34 mouse cellular contexts compared by ENCODE assay signal in genomic region chr5:113345781-113346180, GRCm38 (mm10). TPM values are rescaled to one million over a fixed set of nuclear protein-coding genes. Genes with fewer than 3 reads are reported as not detected.
DNase-seq lines count a peak whose midpoint lies in the region; ATAC-seq and TF ChIP-seq lines count a peak whose summit lies in the region.
"Had no signal": no experiment of that assay in that cellular context is flagged by ENCODE, and none has a peak within 500 bp of the region (broad histone marks: within the 10 kb centered on the region; RNA-seq: fewer than 3 reads in every experiment).

No protein-coding gene starts in this region.

- no peak for ATAC-seq in midbrain, embryonic 14.5 days (ENCODE audit: low FRiP score, low TSS enrichment)
- no peak for ATAC-seq in embryonic facial prominence, embryonic 13.5 days (ENCODE audit: insufficient number of reproducible peaks, insufficient read depth, low FRiP score, low TSS enrichment, low read depth)
- ATAC-seq: intestine, embryonic 15.5 days had no signal

- H3K36me3 ChIP-seq in midbrain, embryonic 10.5 days, result no peaks in the 10 kb centered on the region
- no peaks in the 10 kb centered on the region for H3K36me3 ChIP-seq in midbrain, embryonic 14.5 days (ENCODE audit: control insufficient read depth, insufficient read depth, low read length)
- H3K36me3 ChIP-seq in E14TG2a.4 (ENCODE audit: insufficient read depth, low read length) (peaks cover 21% of the 10 kb centered on the region), ES-Bruce4 (ENCODE audit: control insufficient read depth, insufficient read depth, low read length, poor library complexity, severe bottlenecking) (no peaks in the 10 kb centered on the region)
- H3K36me3 ChIP-seq in embryonic facial prominence, embryonic 13.5 days, result no peaks in the 10 kb centered on the region
- H3K36me3 ChIP-seq: intestine, embryonic 15.5 days; limb, embryonic 10.5 days; liver, embryonic 15.5 days; lung, embryonic 15.5 days had no signal

- TF ChIP-seq EP300 in ES-Bruce4 (IDR thresholded peaks at IDR 0.05; ENCODE audit: insufficient read depth, low read depth, low read length), result no peak

- H3K4me2 ChIP-seq in midbrain, embryonic 14.5 days (ENCODE audit: low read length), result no peak overlapping the region
- peak overlapping the region; percentile 26 for H3K4me2 ChIP-seq in embryonic facial prominence, embryonic 13.5 days
- H3K4me2 ChIP-seq: hindbrain, embryonic 14.5 days; intestine, embryonic 15.5 days; liver, embryonic 15.5 days; lung, embryonic 15.5 days had no signal

- peak overlapping the region; percentile 31 for H3K4me3 ChIP-seq in midbrain, embryonic 10.5 days
- no peak overlapping the region for H3K4me3 ChIP-seq in midbrain, embryonic 14.5 days (replicated peaks; ENCODE audit: low read depth, low read length)
- peak overlapping the region; percentile 81 for H3K4me3 ChIP-seq in E14TG2a.4 (replicated peaks; ENCODE audit: low read length)
- H3K4me3 ChIP-seq in ES-Bruce4 (ENCODE audit: low read depth, low read length), result peak overlapping the region; percentile 80
- peak overlapping the region; percentile 9; the same call in 1 of the 2 replicates for H3K4me3 ChIP-seq in embryonic facial prominence, embryonic 13.5 days
- H3K4me3 ChIP-seq: intestine, embryonic 15.5 days; limb, embryonic 10.5 days; liver, embryonic 15.5 days; lung, embryonic 15.5 days; myocyte had no signal

- peaks cover 94% of the 10 kb centered on the region for H3K27me3 ChIP-seq in midbrain, embryonic 10.5 days (ENCODE audit: low read depth, poor library complexity, severe bottlenecking)
- H3K27me3 ChIP-seq in midbrain, embryonic 14.5 days (ENCODE audit: control insufficient read depth, insufficient read depth, low read length), result peaks cover 44% of the 10 kb centered on the region
- H3K27me3 ChIP-seq in E14TG2a.4 (ENCODE audit: insufficient read depth, low read length), result no peaks in the 10 kb centered on the region
- H3K27me3 ChIP-seq in ES-Bruce4 (ENCODE audit: control insufficient read depth, insufficient read depth, low read length, poor library complexity, severe bottlenecking), result no peaks in the 10 kb centered on the region
- peaks cover 90% of the 10 kb centered on the region for H3K27me3 ChIP-seq in embryonic facial prominence, embryonic 13.5 days

- TF ChIP-seq CTCF in E14TG2a.4 (conservative IDR thresholded peaks at IDR 0.05; ENCODE audit: low read length), result no peak
- no peak for TF ChIP-seq CTCF in ES-Bruce4 (IDR thresholded peaks at IDR 0.05; ENCODE audit: low read depth, low read length)

- no peak overlapping the region for H3K27ac ChIP-seq in midbrain, embryonic 10.5 days (replicated peaks)
- H3K27ac ChIP-seq in midbrain, embryonic 14.5 days (replicated peaks; ENCODE audit: low read depth, low read length), result no peak overlapping the region
- peak overlapping the region; percentile 88 for H3K27ac ChIP-seq in ES-Bruce4 (ENCODE audit: insufficient read depth, low read length)
- H3K27ac ChIP-seq in embryonic facial prominence, embryonic 13.5 days, result no peak overlapping the region
- H3K27ac ChIP-seq: hindbrain, embryonic 14.5 days; intestine, embryonic 15.5 days; limb, embryonic 10.5 days; liver, embryonic 15.5 days; lung, embryonic 15.5 days had no signal

- WGBS in midbrain, embryonic 10.5 days, result 8% methylated on average over 11 of the region's 11 CpGs
- 3% methylated on average over 11 of the region's 11 CpGs for WGBS in midbrain, embryonic 14.5 days
- WGBS in embryonic facial prominence, embryonic 13.5 days, result 2% methylated on average over 11 of the region's 11 CpGs

- no peaks in the 10 kb centered on the region for H3K9me3 ChIP-seq in midbrain, embryonic 10.5 days (replicated peaks)
- H3K9me3 ChIP-seq in midbrain, embryonic 14.5 days (ENCODE audit: control insufficient read depth, low read length), result no peaks in the 10 kb centered on the region
- H3K9me3 ChIP-seq in E14TG2a.4 (ENCODE audit: low read length) (no peaks in the 10 kb centered on the region), ES-Bruce4 (replicated peaks; ENCODE audit: control insufficient read depth, insufficient read depth, low read length, poor library complexity, severe bottlenecking) (no peaks in the 10 kb centered on the region)
- no peaks in the 10 kb centered on the region for H3K9me3 ChIP-seq in embryonic facial prominence, embryonic 13.5 days
- H3K9me3 ChIP-seq: intestine, embryonic 15.5 days; limb, embryonic 10.5 days; liver, embryonic 15.5 days; lung, embryonic 15.5 days had no signal

- peak; percentile 16 for DNase-seq in midbrain, embryonic 10.5 days (ENCODE audit: low spot score)
- no peak for DNase-seq in midbrain, embryonic 14.5 days
- no peak for DNase-seq in left cerebral cortex, adult 18-20 months (ENCODE audit: low spot score in 2 of 2)
- no peak for DNase-seq in thymus, postnatal 25 days
- DNase-seq: adrenal gland, adult 8-10 months; cerebellum, adult 11-12 months; cerebellum, postnatal 10 days; gastrocnemius, postnatal 36 days; kidney, adult 9 months; kidney, postnatal 14 days; liver; lung, postnatal 36 days; right cerebral cortex, postnatal 14 days; spleen, adult 18-20 months; thymus, postnatal 36 days had no signal

- no peak overlapping the region for H3K9ac ChIP-seq in midbrain, embryonic 14.5 days (replicated peaks; ENCODE audit: low read length)
- H3K9ac ChIP-seq in ES-Bruce4 (ENCODE audit: low read depth, poor library complexity, severe bottlenecking), result peak overlapping the region; percentile 39
- no peak overlapping the region for H3K9ac ChIP-seq in embryonic facial prominence, embryonic 13.5 days
- H3K9ac ChIP-seq: hindbrain, embryonic 14.5 days; intestine, embryonic 15.5 days; liver, embryonic 15.5 days; lung, embryonic 15.5 days had no signal

- no peak for TF ChIP-seq POLR2A in ES-Bruce4 (IDR thresholded peaks at IDR 0.05; ENCODE audit: insufficient read depth, low read length)

- peaks cover 59% of the 10 kb centered on the region for H3K4me1 ChIP-seq in midbrain, embryonic 10.5 days
- peaks cover 10% of the 10 kb centered on the region; the same call in 1 of the 2 replicates for H3K4me1 ChIP-seq in midbrain, embryonic 14.5 days (ENCODE audit: control insufficient read depth, insufficient read depth, low read length)
- H3K4me1 ChIP-seq in E14TG2a.4 (replicated peaks; ENCODE audit: low read depth, low read length), result peaks cover 78% of the 10 kb centered on the region
- H3K4me1 ChIP-seq in ES-Bruce4 (ENCODE audit: control insufficient read depth, insufficient read depth, low read length), result peaks cover 12% of the 10 kb centered on the region
- peaks cover 7% of the 10 kb centered on the region; the same call in 1 of the 2 replicates for H3K4me1 ChIP-seq in embryonic facial prominence, embryonic 13.5 days
- H3K4me1 ChIP-seq: intestine, embryonic 15.5 days; liver, embryonic 15.5 days had no signal

RNA-seq across cellular contexts. Expression of gene Aym1, which starts 11.3 kb away (rescaled TPM):
- polyA plus RNA-seq in midbrain, embryonic 10.5 days (2016; fragmentation: Nextera tagmentation; extraction: Ambion mirVana), result not detected in 2 replicates
- polyA plus RNA-seq in midbrain, embryonic 14.5 days (2014; fragmentation: Nextera tagmentation; extraction: Ambion mirVana), result not detected in 2 replicates
- polyA plus RNA-seq in ES-Bruce4 (2011; ENCODE audit: insufficient read depth, insufficient read length, low read depth, missing spikeins), result not detected in 2 replicates
- polyA plus RNA-seq in embryonic facial prominence, embryonic 13.5 days (2015; fragmentation: Nextera tagmentation; extraction: Ambion mirVana), result not detected in 2 replicates
- total RNA-seq in left cerebral cortex, adult 18-20 months (2021), result not detected
- total RNA-seq: adrenal gland, adult 8-10 months; gastrocnemius, adult 18-20 months; gastrocnemius, postnatal 36 days; heart, adult 8-10 months; heart, postnatal 25 days; layer of hippocampus, adult 18-20 months; layer of hippocampus, postnatal 14 days; megakaryocyte-erythroid progenitor cell, adult 5-6 weeks; neutrophil, adult 5-6 weeks had no signal
- polyA plus RNA-seq: C2C12; embryonic facial prominence, embryonic 11.5 days; heart, embryonic 14.5 days; hindbrain, embryonic 14.5 days; intestine, embryonic 15.5 days; limb, embryonic 10.5 days; liver, embryonic 15.5 days; lung, embryonic 15.5 days; myocyte had no signal

RNA-seq across cellular contexts. Expression of gene Sgsm1, which starts 35.2 kb away (rescaled TPM):
- polyA plus RNA-seq in midbrain, embryonic 10.5 days (2016; fragmentation: Nextera tagmentation; extraction: Ambion mirVana), result 16.0 and 16.3 TPM in 2 replicates
- polyA plus RNA-seq in midbrain, embryonic 14.5 days (2014; fragmentation: Nextera tagmentation; extraction: Ambion mirVana), result 15.2 and 15.6 TPM in 2 replicates
- 11.7 and 12.6 TPM in 2 replicates for polyA plus RNA-seq in ES-Bruce4 (2011; ENCODE audit: insufficient read depth, insufficient read length, low read depth, missing spikeins)
- polyA plus RNA-seq in embryonic facial prominence, embryonic 13.5 days (2015; fragmentation: Nextera tagmentation; extraction: Ambion mirVana), result 2.7 and 3.5 TPM in 2 replicates
- 100 to 1,000 TPM; 157 to 158 TPM for total RNA-seq in left cerebral cortex, adult 18-20 months (2021)
- total RNA-seq: neutrophil, adult 5-6 weeks had no signal
